In the genomic region with DNA sequence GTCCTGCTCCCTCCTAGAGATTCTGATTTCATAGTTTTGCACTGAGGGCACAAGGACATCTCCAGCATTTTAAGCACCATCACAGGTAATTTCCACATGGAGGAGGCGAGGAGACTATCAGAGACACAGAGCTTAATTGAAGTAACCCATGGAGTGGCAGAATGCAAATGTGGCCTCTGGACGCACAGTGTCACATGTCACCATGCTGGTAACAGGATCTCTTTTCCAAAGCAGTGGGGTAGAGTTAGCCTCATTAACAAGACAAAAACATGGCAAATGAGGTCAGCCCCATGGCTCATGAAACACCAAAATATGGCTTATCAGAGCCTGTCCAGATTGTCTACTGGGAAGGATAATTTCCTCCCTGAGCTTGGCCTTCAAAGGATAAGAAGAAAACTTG, we compare ENCODE assay signal across 20 mouse cellular contexts.
DNase-seq lines count a peak whose midpoint lies in the region; ATAC-seq lines count a peak whose summit lies in the region.
"Had no signal": no experiment of that assay in that cellular context is flagged by ENCODE, and none has a peak within 500 bp of the region (broad histone marks: within the 10 kb centered on the region; RNA-seq: fewer than 3 reads in every experiment).

No protein-coding gene starts in this region.

- H3K4me1 ChIP-seq in kidney, embryonic 14.5 days (ENCODE audit: control insufficient read depth, insufficient read depth, low read length): no peaks in the 10 kb centered on the region
- peaks cover 17% of the 10 kb centered on the region for H3K4me1 ChIP-seq in midbrain, embryonic 14.5 days (ENCODE audit: control insufficient read depth, insufficient read depth, low read length)
- H3K4me1 ChIP-seq in intestine, embryonic 15.5 days (replicated peaks): no peaks in the 10 kb centered on the region
- H3K4me1 ChIP-seq: embryonic facial prominence, embryonic 12.5 days; liver, embryonic 15.5 days had no signal

- no peaks in the 10 kb centered on the region for H3K9me3 ChIP-seq in kidney, embryonic 14.5 days (ENCODE audit: control insufficient read depth, low read length)
- H3K9me3 ChIP-seq in midbrain, embryonic 14.5 days (ENCODE audit: control insufficient read depth, low read length): no peaks in the 10 kb centered on the region
- no peaks in the 10 kb centered on the region for H3K9me3 ChIP-seq in intestine, embryonic 15.5 days
- H3K9me3 ChIP-seq: embryonic facial prominence, embryonic 12.5 days; forebrain, embryonic 12.5 days; limb, embryonic 10.5 days; liver, embryonic 15.5 days had no signal

- no peak overlapping the region for H3K4me3 ChIP-seq in kidney, embryonic 14.5 days (ENCODE audit: low read length)
- H3K4me3 ChIP-seq in midbrain, embryonic 14.5 days (replicated peaks; ENCODE audit: low read depth, low read length): no peak overlapping the region
- H3K4me3 ChIP-seq in intestine, embryonic 15.5 days (replicated peaks): no peak overlapping the region
- H3K4me3 ChIP-seq: embryonic facial prominence, embryonic 12.5 days; forebrain, embryonic 12.5 days; gastrocnemius, adult 2 months; limb, embryonic 10.5 days; liver, embryonic 15.5 days had no signal

- ATAC-seq in kidney, embryonic 14.5 days (ENCODE audit: low FRiP score, low TSS enrichment): peak; percentile 43; the same call in 1 of the 2 replicates
- ATAC-seq in midbrain, embryonic 14.5 days (ENCODE audit: low FRiP score, low TSS enrichment): no peak; the same call in 1 of the 2 replicates
- no peak for ATAC-seq in intestine, embryonic 15.5 days

- H3K4me2 ChIP-seq in kidney, embryonic 14.5 days (replicated peaks; ENCODE audit: low read depth, low read length): no peak overlapping the region
- H3K4me2 ChIP-seq in midbrain, embryonic 14.5 days (ENCODE audit: low read length): no peak overlapping the region
- H3K4me2 ChIP-seq in intestine, embryonic 15.5 days (replicated peaks): no peak overlapping the region
- H3K4me2 ChIP-seq: embryonic facial prominence, embryonic 12.5 days; forebrain, embryonic 12.5 days; liver, embryonic 15.5 days had no signal

- no peak overlapping the region for H3K27ac ChIP-seq in kidney, embryonic 14.5 days (ENCODE audit: low read depth, low read length)
- H3K27ac ChIP-seq in midbrain, embryonic 14.5 days (replicated peaks; ENCODE audit: low read depth, low read length): no peak overlapping the region
- H3K27ac ChIP-seq in intestine, embryonic 15.5 days: no peak overlapping the region
- H3K27ac ChIP-seq: embryonic facial prominence, embryonic 12.5 days; gastrocnemius, adult 2 months; liver, embryonic 15.5 days had no signal

- H3K36me3 ChIP-seq in kidney, embryonic 14.5 days (ENCODE audit: control insufficient read depth, insufficient read depth, low read length): no peaks in the 10 kb centered on the region
- H3K36me3 ChIP-seq in midbrain, embryonic 14.5 days (ENCODE audit: control insufficient read depth, insufficient read depth, low read length): no peaks in the 10 kb centered on the region
- no peaks in the 10 kb centered on the region for H3K36me3 ChIP-seq in intestine, embryonic 15.5 days
- H3K36me3 ChIP-seq: embryonic facial prominence, embryonic 12.5 days; forebrain, embryonic 12.5 days; limb, embryonic 10.5 days; liver, embryonic 15.5 days had no signal

- no peaks in the 10 kb centered on the region for H3K27me3 ChIP-seq in kidney, embryonic 14.5 days (ENCODE audit: control insufficient read depth, insufficient read depth, low read length)
- H3K27me3 ChIP-seq in midbrain, embryonic 14.5 days (ENCODE audit: control insufficient read depth, insufficient read depth, low read length): no peaks in the 10 kb centered on the region
- H3K27me3 ChIP-seq in intestine, embryonic 15.5 days (replicated peaks): no peaks in the 10 kb centered on the region
- H3K27me3 ChIP-seq: embryonic facial prominence, embryonic 12.5 days; forebrain, embryonic 12.5 days; liver, embryonic 15.5 days had no signal

- WGBS in kidney, embryonic 14.5 days: 42% methylated on average over 2 of the region's 2 CpGs
- 14% methylated on average over 2 of the region's 2 CpGs for WGBS in midbrain, embryonic 14.5 days
- WGBS in intestine, embryonic 15.5 days: 75% methylated on average over 2 of the region's 2 CpGs

- no peak for DNase-seq in kidney, adult 11 months
- DNase-seq in ES-CJ7 (ENCODE audit: low read depth, low spot score) (peak; percentile 6), R1 (ENCODE audit: low read depth, low spot score) (peak; percentile 8)
- DNase-seq in midbrain, embryonic 14.5 days: peak; percentile 33
- DNase-seq in left cerebral cortex, postnatal 14 days (ENCODE audit: low spot score in 2 of 2): no peak
- DNase-seq: adrenal gland, postnatal 10 days; cerebellum, adult 8-10 months; gastrocnemius, adult 2 months; heart, postnatal 4 days; kidney, adult 18-20 months; kidney, postnatal 10 days; liver; lung, postnatal 4 days; thymus, postnatal 25 days had no signal

- H3K9ac ChIP-seq in kidney, embryonic 14.5 days (ENCODE audit: low read depth, low read length): no peak overlapping the region
- H3K9ac ChIP-seq in midbrain, embryonic 14.5 days (replicated peaks; ENCODE audit: low read length): no peak overlapping the region
- H3K9ac ChIP-seq in intestine, embryonic 15.5 days: no peak overlapping the region
- H3K9ac ChIP-seq: embryonic facial prominence, embryonic 12.5 days; forebrain, embryonic 12.5 days; liver, embryonic 15.5 days had no signal

- intact Hi-C loops in left cerebral cortex, postnatal 14 days (cut with DNase I): no loop called here

Comparison
In these comparisons a context has a peak if more than half of its experiments do, and no peak if none do; other contexts are left out.
1. DNase-seq: peak in ES-CJ7 (single experiment), R1 (single experiment) and midbrain, embryonic 14.5 days (single experiment); none in kidney, adult 11 months (single experiment) and left cerebral cortex, postnatal 14 days (0 of 2).